Mouse (Mus musculus) midbrain, embryonic 11.5 days (tissue): ENCODE measurements at regions not wholly inside any gene's neighbourhood (a gene's known extent, or its start where the extent isn't known, plus 50 kb on each side); places are given as distances from the start of the nearest gene placed in this dataset.
"Not testable (repeated sequence)": the region's sequence is repeated elsewhere in the genome, so short reads cannot be mapped to it uniquely, and the experiment has no call there.

Experiments
- ATAC-seq: fragments of 200-750 bp; cut with Nextera tagmentation; 2 replicates; pipeline ENCODE4 v1.8.0; 2017; ENCODE audit warnings: moderate TSS enrichment, moderate library complexity; ENCODE audit not compliant: low FRiP score
- DNase-seq: peaks from one replicate; pipeline ENCODE4 v3.0.0; 2015; ENCODE audit warnings: low spot score; ENCODE audit errors: missing footprints
- H3K27ac ChIP-seq: fragments of 300-500 bp; sonication (generic); 2 replicates; pipeline ENCODE4 v1.5.1; 2014; ENCODE audit warnings: low read depth, low read length
- H3K27me3 ChIP-seq: fragments of 300-500 bp; sonication (generic); 2 replicates; pipeline ENCODE4 v1.6.1; 2014; ENCODE audit warnings: mild to moderate bottlenecking, low read length, moderate library complexity, mixed read lengths; ENCODE audit not compliant: control insufficient read depth, insufficient read depth
- H3K36me3 ChIP-seq: fragments of 300-500 bp; sonication (generic); 2 replicates; pipeline ENCODE4 v1.6.1; 2014; ENCODE audit warnings: mild to moderate bottlenecking, low read length, moderate library complexity, mixed read lengths; ENCODE audit not compliant: control insufficient read depth, insufficient read depth
- H3K4me1 ChIP-seq: fragments of 300-500 bp; sonication (generic); 2 replicates; pipeline ENCODE4 v1.6.1; 2014; ENCODE audit warnings: low read length; ENCODE audit not compliant: control insufficient read depth, insufficient read depth
- H3K4me2 ChIP-seq: fragments of 300-500 bp; sonication (generic); 2 replicates; pipeline ENCODE4 v1.6.1; 2014; ENCODE audit warnings: mild to moderate bottlenecking, moderate library complexity
- H3K4me3 ChIP-seq: fragments of 300-500 bp; sonication (generic); 2 replicates; pipeline ENCODE4 v1.5.1; 2014; ENCODE audit warnings: low read depth, low read length
- H3K9ac ChIP-seq: fragments of 300-500 bp; sonication (generic); 2 replicates; pipeline ENCODE4 v1.6.1; 2014; ENCODE audit warnings: low read length
- H3K9me3 ChIP-seq: fragments of 300-500 bp; sonication (generic); 2 replicates; pipeline ENCODE4 v1.6.1; 2016; ENCODE audit warnings: low read length; ENCODE audit not compliant: control insufficient read depth
- WGBS: fragments of 180-500 bp; shearing (Covaris S2); extraction: QIAGEN DNeasy Blood & Tissue Kit; methylation state at CpG from one replicate; pipeline ENCODE4 v1.1.7; 2014; 5-methylcytosine and 5-hydroxymethylcytosine counted together

GRCm38 (mm10) chr16:12730167-12730730, 379.2 kb upstream of the Ercc4 start:
- H3K4me3 ChIP-seq, H3K9ac ChIP-seq, H3K27ac ChIP-seq, ATAC-seq, H3K36me3 ChIP-seq, H3K9me3 ChIP-seq, H3K4me1 ChIP-seq, DNase-seq, H3K27me3 ChIP-seq, H3K4me2 ChIP-seq: not testable (repeated sequence)
- 85% methylated on average over 2 of the region's 2 CpGs for WGBS

GRCm38 (mm10) chr16:12731588-12731987, 377.9 kb upstream of the Ercc4 start:
- Histone ChIP-seq H3K4me1 (no peaks in the 10 kb centered on the region), H3K36me3 (no peaks in the 10 kb centered on the region), H3K27me3 (no peaks in the 10 kb centered on the region), H3K4me3 (no peak overlapping the region), H3K9me3 (no peaks in the 10 kb centered on the region), H3K27ac (no peak overlapping the region), H3K9ac (no peak overlapping the region), H3K4me2 (no peak overlapping the region)
- DNase-seq (no peak), ATAC-seq (no peak)
- 96% methylated on average over 2 of the region's 2 CpGs for WGBS

- Histone ChIP-seq H3K36me3 (no peaks in the 10 kb centered on the region), H3K4me1 (no peaks in the 10 kb centered on the region), H3K27me3 (no peaks in the 10 kb centered on the region), H3K27ac (no peak overlapping the region), H3K9me3 (no peaks in the 10 kb centered on the region), H3K4me2 (no peak overlapping the region), H3K4me3 (no peak overlapping the region), H3K9ac (no peak overlapping the region)
- ATAC-seq (no peak), DNase-seq (no peak)
Measured at GRCm38 (mm10) chr16:12742472-12742871, 367.0 kb upstream of the Ercc4 start.

GRCm38 (mm10) chr16:12753181-12753580, 356.3 kb upstream of the Ercc4 start:
- 94% methylated on average over 3 of the region's 3 CpGs for WGBS
- Histone ChIP-seq H3K27ac (no peak overlapping the region), H3K4me2 (no peak overlapping the region), H3K4me3 (no peak overlapping the region), H3K4me1 (no peaks in the 10 kb centered on the region), H3K36me3 (no peaks in the 10 kb centered on the region), H3K27me3 (no peaks in the 10 kb centered on the region), H3K9me3 (no peaks in the 10 kb centered on the region), H3K9ac (no peak overlapping the region)
- DNase-seq (no peak), ATAC-seq (no peak)

- Histone ChIP-seq H3K36me3 (no peaks in the 10 kb centered on the region), H3K9ac (no peak overlapping the region), H3K4me1 (no peaks in the 10 kb centered on the region), H3K27me3 (no peaks in the 10 kb centered on the region), H3K4me3 (no peak overlapping the region), H3K4me2 (no peak overlapping the region), H3K9me3 (no peaks in the 10 kb centered on the region), H3K27ac (no peak overlapping the region)
- DNase-seq, result no peak
- ATAC-seq, result no peak
Measured at GRCm38 (mm10) chr16:12754361-12754760, 355.1 kb upstream of the Ercc4 start.

- Histone ChIP-seq H3K9me3 (no peaks in the 10 kb centered on the region), H3K4me1 (no peaks in the 10 kb centered on the region), H3K4me3 (no peak overlapping the region), H3K36me3 (no peaks in the 10 kb centered on the region), H3K27ac (no peak overlapping the region), H3K9ac (no peak overlapping the region), H3K27me3 (no peaks in the 10 kb centered on the region), H3K4me2 (no peak overlapping the region)
- no peak for DNase-seq
- 80% methylated on average over 4 of the region's 4 CpGs for WGBS
- no peak for ATAC-seq
Measured at GRCm38 (mm10) chr16:12758594-12758993, 350.9 kb upstream of the Ercc4 start.

- no peak overlapping the region for H3K9ac ChIP-seq
- ATAC-seq, result no peak
- no peak overlapping the region for H3K4me2 ChIP-seq
- no peak overlapping the region for H3K4me3 ChIP-seq
- no peaks in the 10 kb centered on the region for H3K36me3 ChIP-seq
- H3K27me3 ChIP-seq, result no peaks in the 10 kb centered on the region
- no peak for DNase-seq
- no peak overlapping the region for H3K27ac ChIP-seq
- WGBS, result 94% methylated on average over 1 of the region's 1 CpGs
- H3K9me3 ChIP-seq, result no peaks in the 10 kb centered on the region
- H3K4me1 ChIP-seq, result no peaks in the 10 kb centered on the region
Measured at GRCm38 (mm10) chr16:12764166-12764565, 345.3 kb upstream of the Ercc4 start.

- Histone ChIP-seq H3K4me3 (no peak overlapping the region), H3K36me3 (no peaks in the 10 kb centered on the region), H3K4me2 (no peak overlapping the region), H3K9ac (no peak overlapping the region), H3K27ac (no peak overlapping the region), H3K9me3 (no peaks in the 10 kb centered on the region), H3K4me1 (no peaks in the 10 kb centered on the region), H3K27me3 (no peaks in the 10 kb centered on the region)
- DNase-seq, result no peak
- WGBS, result 83% methylated on average over 1 of the region's 1 CpGs
- no peak for ATAC-seq
Measured at GRCm38 (mm10) chr16:12764608-12765007, 344.9 kb upstream of the Ercc4 start.

- WGBS, result 91% methylated on average over 7 of the region's 7 CpGs
- Histone ChIP-seq H3K4me2 (no peak overlapping the region), H3K27me3 (no peaks in the 10 kb centered on the region), H3K9me3 (no peaks in the 10 kb centered on the region), H3K27ac (no peak overlapping the region), H3K4me1 (no peaks in the 10 kb centered on the region), H3K36me3 (no peaks in the 10 kb centered on the region), H3K4me3 (no peak overlapping the region), H3K9ac (no peak overlapping the region)
- no peak for ATAC-seq
- no peak for DNase-seq
Measured at GRCm38 (mm10) chr16:12766846-12767245, 342.6 kb upstream of the Ercc4 start.
